Mouse (Mus musculus) midbrain, postnatal 0 days (tissue): ENCODE measurements at regions not wholly inside any gene's neighbourhood (a gene's known extent, or its start where the extent isn't known, plus 50 kb on each side); places are given as distances from the start of the nearest gene placed in this dataset.

Experiments used
- ATAC-seq: fragments of 200-750 bp; cut with Nextera tagmentation; 2 replicates; pipeline ENCODE4 v1.8.0; 2017; ENCODE audit warnings: moderate number of reproducible peaks, mild to moderate bottlenecking, moderate TSS enrichment, moderate library complexity; ENCODE audit not compliant: low FRiP score
- DNase-seq: peaks from one replicate; pipeline ENCODE4 v3.0.0-alpha.2; 2015; ENCODE audit warnings: low spot score
- H3K27ac ChIP-seq: fragments of 300-500 bp; sonication (generic); 2 replicates; pipeline ENCODE4 v1.5.1; 2014; ENCODE audit warnings: low read depth, mild to moderate bottlenecking, low read length, mixed read lengths
- H3K27me3 ChIP-seq: fragments of 300-500 bp; sonication (generic); 2 replicates; pipeline ENCODE4 v1.6.1; 2014; ENCODE audit warnings: low read length, control low read depth, mixed read lengths; ENCODE audit not compliant: insufficient read depth
- H3K36me3 ChIP-seq: fragments of 300-500 bp; sonication (generic); 2 replicates; pipeline ENCODE4 v1.6.1; 2014; ENCODE audit warnings: low read length, control low read depth, mixed read lengths; ENCODE audit not compliant: insufficient read depth
- H3K4me1 ChIP-seq: fragments of 300-500 bp; sonication (generic); 2 replicates; pipeline ENCODE4 v1.6.1; 2014; ENCODE audit warnings: mild to moderate bottlenecking, control low read depth, antibody characterized with exemption, low read length, mixed read lengths; ENCODE audit not compliant: insufficient read depth
- H3K4me2 ChIP-seq: fragments of 300-500 bp; sonication (generic); 2 replicates; pipeline ENCODE4 v1.6.1; 2014; ENCODE audit warnings: low read depth, mild to moderate bottlenecking, low read length, mixed read lengths; ENCODE audit not compliant: poor library complexity, severe bottlenecking
- H3K4me3 ChIP-seq: fragments of 300-500 bp; sonication (generic); 2 replicates; pipeline ENCODE4 v1.5.1; 2014; ENCODE audit warnings: low read depth, mild to moderate bottlenecking, low read length, moderate library complexity
- H3K9ac ChIP-seq: fragments of 300-500 bp; sonication (generic); replicated peaks from 2 replicates; pipeline ENCODE4 v1.6.1; 2014; ENCODE audit warnings: mild to moderate bottlenecking, low read length, moderate library complexity, mixed read lengths; ENCODE audit not compliant: poor library complexity, severe bottlenecking
- H3K9me3 ChIP-seq: fragments of 300-500 bp; sonication (generic); 2 replicates; pipeline ENCODE4 v1.6.1; 2016; ENCODE audit warnings: low read length, control low read depth
- CTCF ChIP-seq: IDR thresholded peaks from 2 replicates; pipeline ENCODE4 v1.5.1; 2016; ENCODE audit warnings: antibody characterized with exemption, mild to moderate bottlenecking
- WGBS: fragments of 180-500 bp; shearing (Covaris S2); extraction: QIAGEN DNeasy Blood & Tissue Kit; methylation state at CpG from one replicate; pipeline ENCODE4 v1.1.7; 2014; 5-methylcytosine and 5-hydroxymethylcytosine counted together

DNA sequence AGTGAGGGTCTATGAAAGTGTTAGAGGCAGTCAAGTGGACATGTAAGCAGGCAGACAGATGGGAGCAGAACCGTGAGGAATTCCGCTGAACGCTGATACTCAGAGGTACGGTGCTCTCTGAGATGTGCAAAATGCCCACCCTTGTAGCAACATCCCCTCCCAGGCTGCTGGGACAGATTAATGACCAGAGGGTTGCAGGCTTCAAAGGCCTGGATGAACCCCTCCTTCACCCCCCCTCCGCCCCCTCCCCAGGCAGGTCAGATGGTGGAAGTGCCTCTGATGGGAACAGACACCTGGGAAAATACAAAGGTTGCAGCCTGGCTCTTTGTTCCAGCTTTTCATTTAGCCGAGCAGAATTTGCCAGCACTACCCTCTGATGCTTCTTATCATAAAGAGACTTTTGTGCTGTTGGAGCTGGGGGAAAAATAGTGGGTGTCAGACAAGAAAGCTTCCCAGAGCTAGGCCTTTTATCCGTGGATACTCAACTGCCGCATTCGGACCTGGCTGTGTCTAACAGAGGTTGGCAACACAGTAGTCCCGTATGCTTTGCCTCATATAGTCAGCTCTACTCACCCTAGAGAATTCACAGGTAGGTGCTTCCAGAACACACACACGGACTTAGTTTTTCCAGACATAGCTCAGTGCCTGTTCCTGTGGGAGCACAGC lies 111.2 kb upstream of the Ranbp3l start:
- no peak for TF ChIP-seq CTCF
- Histone ChIP-seq H3K4me1 (no peaks in the 10 kb centered on the region), H3K27ac (no peak overlapping the region), H3K4me3 (no peak overlapping the region), H3K9ac (no peak overlapping the region), H3K27me3 (no peaks in the 10 kb centered on the region), H3K4me2 (no peak overlapping the region), H3K9me3 (no peaks in the 10 kb centered on the region), H3K36me3 (no peaks in the 10 kb centered on the region)
- DNase-seq (no peak), ATAC-seq (no peak)
- whole genome bisulfite sequencing = 61% methylated on average over 11 of the region's 11 CpGs

DNA sequence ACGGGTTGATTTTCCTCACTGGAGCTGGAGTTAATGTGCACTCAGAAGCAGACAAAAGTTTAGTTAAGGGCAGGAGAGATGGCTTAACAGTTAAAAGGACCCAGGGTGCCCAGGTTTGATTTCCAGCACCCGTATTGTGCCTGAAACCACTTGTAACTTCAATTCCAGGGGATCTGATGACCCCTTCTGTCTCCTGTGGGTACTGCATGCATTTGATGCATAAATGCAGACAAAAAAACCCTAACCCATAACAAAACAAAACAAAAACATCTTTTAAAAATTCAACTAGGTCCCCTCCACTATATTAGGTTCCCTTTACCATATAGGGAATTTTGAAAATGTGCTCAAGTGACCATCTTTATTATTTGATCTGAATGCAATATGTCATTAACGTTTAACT lies 112.2 kb upstream of the Ranbp3l start:
- Histone ChIP-seq H3K4me2 (no peak overlapping the region), H3K4me1 (no peaks in the 10 kb centered on the region), H3K27me3 (no peaks in the 10 kb centered on the region), H3K4me3 (no peak overlapping the region), H3K36me3 (no peaks in the 10 kb centered on the region), H3K27ac (no peak overlapping the region), H3K9ac (no peak overlapping the region), H3K9me3 (no peaks in the 10 kb centered on the region)
- ATAC-seq (no peak), DNase-seq (no peak)
- TF ChIP-seq CTCF = 0 out of 2 replicates have a peak, but pooled peaks have one; percentile 11
- whole genome bisulfite sequencing = 98% methylated on average over 3 of the region's 3 CpGs

DNA sequence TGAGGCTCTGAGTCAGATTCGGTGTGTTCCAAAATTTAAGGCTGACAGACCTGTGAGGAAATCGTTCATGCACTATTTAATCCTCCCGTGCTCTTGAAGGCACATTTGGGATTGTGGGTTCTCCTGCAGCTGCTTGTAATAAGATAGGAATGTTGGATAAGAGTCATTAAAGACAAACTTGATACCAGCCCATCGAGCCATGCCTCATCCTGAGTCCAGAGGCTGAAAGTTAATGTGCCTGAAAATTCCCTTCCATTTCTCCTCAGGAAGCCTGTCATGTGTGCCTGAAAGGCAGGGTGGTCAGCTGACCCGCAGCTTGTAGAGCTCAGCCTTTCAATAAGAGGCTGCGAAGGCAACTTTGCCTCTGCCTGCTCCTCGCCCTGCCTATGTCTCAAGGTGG lies 113.4 kb upstream of the Ranbp3l start:
- H3K4me3 ChIP-seq = no peak overlapping the region
- no peaks in the 10 kb centered on the region for H3K4me1 ChIP-seq
- no peaks in the 10 kb centered on the region for H3K27me3 ChIP-seq
- no peak overlapping the region for H3K4me2 ChIP-seq
- 78% methylated on average over 7 of the region's 7 CpGs for WGBS
- H3K9me3 ChIP-seq = no peaks in the 10 kb centered on the region
- H3K36me3 ChIP-seq = no peaks in the 10 kb centered on the region
- TF ChIP-seq CTCF = no peak
- DNase-seq (no peak), ATAC-seq (no peak)
- no peak overlapping the region for H3K9ac ChIP-seq
- no peak overlapping the region for H3K27ac ChIP-seq

DNA sequence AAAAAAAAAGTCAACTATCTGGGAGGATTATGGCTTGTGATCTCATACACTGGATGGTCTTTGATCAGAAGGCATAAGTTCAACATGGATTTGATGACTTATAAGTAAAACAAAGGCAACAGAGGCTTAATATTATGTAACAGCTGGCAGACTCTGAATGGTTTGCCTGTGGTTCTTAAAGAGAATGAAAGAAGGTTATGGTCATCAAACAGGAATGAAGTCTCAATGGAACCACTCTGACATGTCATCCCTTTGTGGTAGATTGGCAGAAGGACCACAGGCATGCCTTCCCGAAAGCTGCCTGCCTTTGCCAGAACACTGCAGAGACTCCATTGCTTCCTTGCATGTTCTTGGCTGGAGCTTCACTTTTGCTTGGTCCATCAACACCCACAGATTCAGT lies 116.8 kb upstream of the Ranbp3l start:
- WGBS = 92% methylated on average over 1 of the region's 1 CpGs
- ATAC-seq (no peak), DNase-seq (no peak)
- Histone ChIP-seq H3K9me3 (no peaks in the 10 kb centered on the region), H3K4me1 (no peaks in the 10 kb centered on the region), H3K27ac (no peak overlapping the region), H3K4me3 (no peak overlapping the region), H3K27me3 (no peaks in the 10 kb centered on the region), H3K36me3 (no peaks in the 10 kb centered on the region), H3K4me2 (no peak overlapping the region), H3K9ac (no peak overlapping the region)
- no peak for TF ChIP-seq CTCF

DNA sequence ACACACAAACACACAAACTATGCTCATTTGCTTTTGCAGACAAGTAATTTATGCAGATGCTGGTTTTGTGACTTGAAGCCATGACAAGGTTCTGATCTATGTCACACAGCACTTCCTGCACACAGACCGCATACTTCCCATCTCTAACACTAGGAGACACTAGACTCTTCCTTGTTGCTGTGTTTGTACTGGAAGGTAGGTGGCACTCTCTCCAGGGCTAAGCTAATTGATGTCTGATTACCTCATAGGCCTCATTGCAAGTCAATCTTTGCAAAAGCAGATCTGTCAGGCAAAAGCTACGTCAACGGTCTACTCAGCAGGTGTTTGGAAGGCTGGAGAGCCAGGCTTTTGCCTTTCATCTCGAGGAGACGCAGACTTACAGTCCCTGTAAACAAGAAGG lies 118.3 kb upstream of the Ranbp3l start:
- Histone ChIP-seq H3K36me3 (no peaks in the 10 kb centered on the region), H3K27me3 (no peaks in the 10 kb centered on the region), H3K27ac (no peak overlapping the region), H3K9me3 (no peaks in the 10 kb centered on the region), H3K4me1 (no peaks in the 10 kb centered on the region), H3K4me2 (no peak overlapping the region), H3K9ac (no peak overlapping the region), H3K4me3 (no peak overlapping the region)
- WGBS = 68% methylated on average over 5 of the region's 5 CpGs
- DNase-seq (no peak), ATAC-seq (no peak)
- peak; percentile 62 for TF ChIP-seq CTCF

DNA sequence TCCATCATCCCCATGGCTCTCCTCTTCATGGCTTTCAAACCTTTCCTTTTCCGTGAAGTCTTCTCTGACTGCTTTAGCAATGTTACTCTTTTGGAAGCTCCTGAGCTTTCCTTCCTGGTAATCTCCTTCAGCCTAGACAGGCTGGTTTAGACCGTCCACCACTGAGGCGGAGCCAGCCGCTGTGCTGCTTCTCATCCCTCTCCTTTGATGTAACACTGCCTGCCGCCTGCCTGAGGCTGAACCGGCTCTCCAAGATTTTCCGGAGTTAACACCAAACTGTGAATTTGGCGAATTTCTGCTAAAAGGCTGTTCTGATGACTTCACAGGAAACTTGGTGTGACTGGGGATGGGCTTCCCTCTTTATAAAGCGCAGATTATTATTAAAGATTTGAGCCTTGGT lies 125.6 kb upstream of the Ranbp3l start:
- H3K27ac ChIP-seq = no peak overlapping the region
- no peak overlapping the region for H3K4me2 ChIP-seq
- no peaks in the 10 kb centered on the region for H3K27me3 ChIP-seq
- H3K4me3 ChIP-seq = no peak overlapping the region
- H3K36me3 ChIP-seq = no peaks in the 10 kb centered on the region
- H3K9ac ChIP-seq = no peak overlapping the region
- ATAC-seq (no peak), DNase-seq (no peak)
- TF ChIP-seq CTCF = no peak
- H3K9me3 ChIP-seq = no peaks in the 10 kb centered on the region
- WGBS = 51% methylated on average over 9 of the region's 9 CpGs
- no peaks in the 10 kb centered on the region for H3K4me1 ChIP-seq
